Mouse (Mus musculus) lung, adult 18-20 months (tissue): ENCODE data around the gene Pla2g4c.
A peak's percentile ranks its signal among the peaks of the same experiment; 100 is the strongest.
"Not testable (repeated sequence)": the region's sequence is repeated elsewhere in the genome, so short reads cannot be mapped to it uniquely, and the experiment has no call there.

Experiments
- DNase-seq, 2 experiments: peaks; one replicate each; pipeline ENCODE4 v3.0.0; 2022; ENCODE audit warnings: mixed read lengths in 2 of 2

The Pla2g4c gene

GRCm38 (mm10) chr7:13324316-13324715 is at the start of gene Pla2g4c:
Gene Pla2g4c (plus strand): TSS chr7:13324655.
- no peak for DNase-seq

- DNase-seq, result no peak
Measured at GRCm38 (mm10) chr7:13277081-13277480, 47.4 kb upstream of the Pla2g4c start, which contains the start of gene Lig1. Gene Lig1 (plus strand): TSS chr7:13277283.

- DNase-seq, result no peak
Measured at GRCm38 (mm10) chr7:13277833-13278232, 46.6 kb upstream of the Pla2g4c start.

- peak; percentile 92 to 94 for DNase-seq
Measured at GRCm38 (mm10) chr7:13278308-13278891, 46.1 kb upstream of the Pla2g4c start, which contains the start of gene Zswim9. Gene Zswim9 (minus strand): TSS chr7:13278721.

GRCm38 (mm10) chr7:13278957-13279356 is 45.5 kb upstream of the Pla2g4c start:
- DNase-seq, result not testable (repeated sequence)

GRCm38 (mm10) chr7:13288621-13289020 is 35.8 kb upstream of the Pla2g4c start:
- no peak for DNase-seq

GRCm38 (mm10) chr7:13290041-13290675 is 34.3 kb upstream of the Pla2g4c start:
- no peak for DNase-seq

GRCm38 (mm10) chr7:13291370-13291769 is 33.1 kb upstream of the Pla2g4c start:
- no peak for DNase-seq

- no peak for DNase-seq
Measured at GRCm38 (mm10) chr7:13293878-13294855, 30.3 kb upstream of the Pla2g4c start.

GRCm38 (mm10) chr7:13295256-13295655 is 29.2 kb upstream of the Pla2g4c start:
- no peak for DNase-seq

- no peak for DNase-seq
Measured at GRCm38 (mm10) chr7:13297636-13298035, 26.8 kb upstream of the Pla2g4c start.

GRCm38 (mm10) chr7:13298821-13299220 is 25.6 kb upstream of the Pla2g4c start:
- no peak for DNase-seq

GRCm38 (mm10) chr7:13301643-13302042 is 22.8 kb upstream of the Pla2g4c start:
- DNase-seq, result no peak

- peak; percentile 10 to 13 for DNase-seq
Measured at GRCm38 (mm10) chr7:13302780-13303179, 21.7 kb upstream of the Pla2g4c start.

GRCm38 (mm10) chr7:13303372-13303771 is 21.1 kb upstream of the Pla2g4c start:
- no peak for DNase-seq

- no peak for DNase-seq
Measured at GRCm38 (mm10) chr7:13309407-13309806, 15.0 kb upstream of the Pla2g4c start.

- no peak for DNase-seq
Measured at GRCm38 (mm10) chr7:13310493-13311199, 13.8 kb upstream of the Pla2g4c start.

- DNase-seq, result no peak
Measured at GRCm38 (mm10) chr7:13311401-13311800, 13.1 kb upstream of the Pla2g4c start.

- no peak for DNase-seq
Measured at GRCm38 (mm10) chr7:13314095-13314597, 10.3 kb upstream of the Pla2g4c start.

- no peak for DNase-seq
Measured at GRCm38 (mm10) chr7:13321424-13321823, 3.0 kb upstream of the Pla2g4c start.

- no peak for DNase-seq
Measured at GRCm38 (mm10) chr7:13330575-13330974, 6.1 kb downstream of the Pla2g4c start.

- DNase-seq, result no peak
Measured at GRCm38 (mm10) chr7:13355943-13356342, 31.5 kb downstream of the Pla2g4c start.
